Mouse (Mus musculus) bone marrow, adult 2 months (tissue): ENCODE measurements at regions not wholly inside any gene's neighbourhood (a gene's known extent, or its start where the extent isn't known, plus 50 kb on each side); places are given as distances from the start of the nearest gene placed in this dataset.

Source experiments
- H3K27ac ChIP-seq: fragments of 200-500 bp; 2 replicates; pipeline ENCODE4 v1.5.1; 2012; ENCODE audit warnings: low read depth, mild to moderate bottlenecking, control low read depth, inconsistent platforms, low read length; ENCODE audit not compliant: control insufficient read depth, poor library complexity, insufficient read depth
- H3K4me1 ChIP-seq: fragments of 200-500 bp; 2 replicates; pipeline ENCODE4 v1.6.1; 2011; ENCODE audit warnings: low read length; ENCODE audit not compliant: control insufficient read depth, insufficient read depth
- H3K4me3 ChIP-seq: fragments of 200-500 bp; replicated peaks from 2 replicates; pipeline ENCODE3; 2011; ENCODE audit warnings: mild to moderate bottlenecking, low read depth, low read length, control low read depth; ENCODE audit not compliant: control insufficient read depth
- CTCF ChIP-seq: fragments of 200-500 bp; IDR thresholded peaks from 2 replicates; pipeline ENCODE4 v1.5.1; 2011; ENCODE audit warnings: low read length, control low read depth; ENCODE audit not compliant: control insufficient read depth, insufficient read depth
- POLR2A ChIP-seq: fragments of 200-500 bp; IDR thresholded peaks from 2 replicates; pipeline ENCODE4 v1.6.1; 2011; ENCODE audit warnings: low read depth, mild to moderate bottlenecking, control low read depth, low read length, borderline replicate concordance; ENCODE audit not compliant: control insufficient read depth
- WGBS: fragments of 180-500 bp; shearing (Covaris S2); methylation state at CpG from one replicate; pipeline ENCODE4 v1.1.7; 2018; 5-methylcytosine and 5-hydroxymethylcytosine counted together

GRCm38 (mm10) chr15:33862224-33862752 is 495.4 kb downstream of the 9430069I07Rik start:
- no peak for TF ChIP-seq CTCF
- TF ChIP-seq POLR2A, result no peak
- 61% methylated on average over 3 of the region's 3 CpGs for WGBS
- H3K27ac ChIP-seq, result no peak overlapping the region
- no peak overlapping the region for H3K4me3 ChIP-seq
- no peaks in the 10 kb centered on the region for H3K4me1 ChIP-seq

- TF ChIP-seq CTCF (no peak), POLR2A (no peak)
- Histone ChIP-seq H3K27ac (no peak overlapping the region), H3K4me1 (no peaks in the 10 kb centered on the region), H3K4me3 (no peak overlapping the region)
- 64% methylated on average over 1 of the region's 1 CpGs for WGBS
These were observed 532.1 kb downstream of the 9430069I07Rik start for GRCm38 (mm10) chr15:33825435-33826088.

- H3K4me3 ChIP-seq, result no peak overlapping the region
- TF ChIP-seq CTCF (no peak), POLR2A (no peak)
- WGBS, result 76% methylated on average over 3 of the region's 3 CpGs
These were observed 532.8 kb downstream of the 9430069I07Rik start for GRCm38 (mm10) chr15:33824826-33825225.

GRCm38 (mm10) chr15:33780960-33781359 is 576.7 kb downstream of the 9430069I07Rik start:
- WGBS, result 77% methylated on average over 2 of the region's 2 CpGs
- no peaks in the 10 kb centered on the region for H3K4me1 ChIP-seq
- TF ChIP-seq POLR2A (no peak), CTCF (no peak)
- no peak overlapping the region for H3K27ac ChIP-seq
- H3K4me3 ChIP-seq, result no peak overlapping the region

More at GRCm38 (mm10) chr15:33824826-33825225, 532.8 kb downstream of the 9430069I07Rik start:
- no peak overlapping the region for H3K27ac ChIP-seq
- no peaks in the 10 kb centered on the region for H3K4me1 ChIP-seq

GRCm38 (mm10) chr15:33759496-33759895 is 598.2 kb downstream of the 9430069I07Rik start:
- WGBS, result 63% methylated on average over 6 of the region's 6 CpGs
- H3K27ac ChIP-seq, result no peak overlapping the region
- no peak overlapping the region for H3K4me3 ChIP-seq
- no peak for TF ChIP-seq POLR2A
- no peak for TF ChIP-seq CTCF
- no peaks in the 10 kb centered on the region for H3K4me1 ChIP-seq

- Histone ChIP-seq H3K27ac (no peak overlapping the region), H3K4me3 (no peak overlapping the region), H3K4me1 (no peaks in the 10 kb centered on the region)
- 80% methylated on average over 1 of the region's 1 CpGs for WGBS
- TF ChIP-seq POLR2A (no peak), CTCF (no peak)
These were observed 598.9 kb downstream of the 9430069I07Rik start for GRCm38 (mm10) chr15:33758771-33759170.
